ENCODE assay signal across 8 mouse cellular contexts in genomic region chr5:135251079-135251454, GRCm38 (mm10). TPM values are rescaled to one million over a fixed set of nuclear protein-coding genes. Genes with fewer than 3 reads are reported as not detected.
DNase-seq lines count a peak whose midpoint lies in the region; ATAC-seq and TF ChIP-seq lines count a peak whose summit lies in the region.

Fzd9 (minus strand) TSS chr5:135251230.

- H3K4me3 ChIP-seq in ES-E14 (ENCODE audit: insufficient read depth in 1 of 2, low read depth in 1 of 2, low read length in 2 of 2, poor library complexity in 1 of 2, severe bottlenecking in 1 of 2) = peak within 1 kb of the TSS; percentile 79 to 83
- peak within 1 kb of the TSS; percentile 58 for H3K4me3 ChIP-seq in layer of hippocampus, adult 2 months
- peak within 1 kb of the TSS; percentile 56 for H3K4me3 ChIP-seq in neural tube, embryonic 15.5 days (replicated peaks)

- H3K4me1 ChIP-seq in ES-E14 (ENCODE audit: control insufficient read depth in 2 of 2, insufficient read depth in 2 of 2, low read length in 2 of 2, poor library complexity in 1 of 2) = peaks cover 2 to 11% of the 10 kb centered on the region in 2 experiments; a peak in 2 of 4 replicates
- peaks cover 41% of the 10 kb centered on the region for H3K4me1 ChIP-seq in neural tube, embryonic 15.5 days

- H3K27me3 ChIP-seq in neural tube, embryonic 15.5 days (replicated peaks) = peaks cover 11% of the 10 kb centered on the region; the same call in 1 of the 2 replicates

- peak within 1 kb of the TSS; percentile 86 for H3K9ac ChIP-seq in ES-E14 (ENCODE audit: insufficient read depth, low read depth, low read length, poor library complexity, severe bottlenecking)
- H3K9ac ChIP-seq in neural tube, embryonic 15.5 days (replicated peaks) = peak within 1 kb of the TSS; percentile 56

- peak within 1 kb of the TSS; percentile 92 for H3K4me2 ChIP-seq in neural tube, embryonic 15.5 days

- no peak within 1 kb of the TSS for H3K27ac ChIP-seq in ES-E14 (ENCODE audit: insufficient read depth, low read depth, low read length, poor library complexity, severe bottlenecking)
- no peak within 1 kb of the TSS for H3K27ac ChIP-seq in layer of hippocampus, adult 2 months
- H3K27ac ChIP-seq in neural tube, embryonic 15.5 days (replicated peaks) = peak within 1 kb of the TSS; percentile 35

- peak; percentile 86 for ATAC-seq in frontal cortex, adult (ENCODE audit: low TSS enrichment)
- ATAC-seq in hematopoietic stem cell, adult 5-6 weeks (replicated peaks in 1 of 2; ENCODE audit: insufficient read depth in 1 of 2, low FRiP score in 2 of 2, low TSS enrichment in 1 of 2, low read depth in 1 of 2, poor library complexity in 2 of 2, severe bottlenecking in 2 of 2) = peak; percentile 74 to 81
- ATAC-seq in neural tube, embryonic 15.5 days (ENCODE audit: low FRiP score) = peak; percentile 89

- in situ Hi-C loops in ES-E14 (cut with MboI; ENCODE audit: low sequenced_read_pairs in 2 of 2, unreplicated experiment in 2 of 2) = no loop called here

- DNase-seq in ES-E14 (ENCODE audit: low read depth, low spot score) = peak; percentile 60
- peak; percentile 47 for DNase-seq in cerebellum, adult 9-10 months
- peak; percentile 75 to 78 for DNase-seq in layer of hippocampus, adult 2 months (ENCODE audit: low spot score in 2 of 2)
- DNase-seq in lung, adult 18-20 months = peak; percentile 70 to 72
- peak; percentile 96 for DNase-seq in testis, postnatal 10 days (ENCODE audit: low spot score)

- H3K9me3 ChIP-seq in ES-E14 (ENCODE audit: control insufficient read depth, insufficient read depth, low read depth, low read length) = no peaks in the 10 kb centered on the region
- H3K9me3 ChIP-seq in neural tube, embryonic 15.5 days (replicated peaks) = no peaks in the 10 kb centered on the region; the same call in 1 of the 2 replicates

- peak; percentile 18 for TF ChIP-seq CTCF in layer of hippocampus, adult 2 months (conservative IDR thresholded peaks at IDR 0.05)

- peaks cover 10% of the 10 kb centered on the region; the same call in 1 of the 2 replicates for H3K36me3 ChIP-seq in ES-E14 (ENCODE audit: control insufficient read depth, insufficient read depth, low read length, poor library complexity, severe bottlenecking)
- peaks cover 6% of the 10 kb centered on the region for H3K36me3 ChIP-seq in neural tube, embryonic 15.5 days

- under 1% methylated on average over 51 of the region's 51 CpGs for WGBS in neural tube, embryonic 15.5 days

TF ChIP-seq in ES-E14, 5 proteins besides CTCF, POLR2A, EP300 and RAD21:
- TF ChIP-seq MAFK (IDR thresholded peaks at IDR 0.05; ENCODE audit: insufficient read depth, low read depth, low read length) = no peak
- no peak for TF ChIP-seq ZNF384 (IDR thresholded peaks at IDR 0.05; ENCODE audit: low read depth, low read length)
- no peak for TF ChIP-seq HCFC1 (IDR thresholded peaks at IDR 0.05; ENCODE audit: borderline replicate concordance, insufficient read depth, low read length)
- no peak for TF ChIP-seq CHD2 (IDR thresholded peaks at IDR 0.05; ENCODE audit: low read depth, low read length)
- TF ChIP-seq ZC3H11A (IDR thresholded peaks at IDR 0.05; ENCODE audit: borderline replicate concordance, low read depth, low read length) = no peak

RNA-seq across cellular contexts. Expression of gene Fzd9, which starts in this region (rescaled TPM):
- 9.4 and 18.2 TPM in 2 replicates for total RNA-seq in ES-E14 (2012; rRNA removed)
- 1.3 and 1.7 TPM in 2 replicates for total RNA-seq in hematopoietic stem cell, adult 5-6 weeks (2017)
- 1 to 10 TPM; 4.5 to 5.0 TPM for total RNA-seq in layer of hippocampus, adult 2 months (2021)
- 11.0 and 14.8 TPM in 2 replicates for polyA plus RNA-seq in neural tube, embryonic 15.5 days (2015; fragmentation: Nextera tagmentation; extraction: Ambion mirVana)
